Mouse (Mus musculus): ENCODE measurements at regions not wholly inside any gene's neighbourhood (a gene's known extent, or its start where the extent isn't known, plus 50 kb on each side); places are given as distances from the start of the nearest gene placed in this dataset.

DNA sequence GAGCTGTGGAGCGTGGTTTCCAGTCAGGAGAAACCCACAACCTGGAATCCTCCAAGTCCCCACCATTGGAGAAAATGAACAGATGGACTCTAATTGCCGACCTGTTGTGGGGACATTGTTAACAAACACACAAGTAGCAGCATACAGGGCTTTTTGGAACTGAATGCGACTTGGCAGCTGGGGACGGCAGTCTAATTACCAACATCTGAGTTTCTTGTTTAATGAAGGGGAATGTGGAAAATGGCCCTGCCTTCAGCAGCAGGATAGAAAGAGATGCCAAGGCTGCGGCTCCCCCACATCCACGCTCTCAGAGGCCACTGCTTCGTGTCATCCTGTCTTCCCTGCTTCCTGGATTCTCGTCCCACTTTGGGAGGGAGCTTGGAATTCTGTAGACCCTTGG, 276.6 kb upstream of the Irx5 start:
- intact Hi-C loops (cut with DNase I) = no loop called here
- no peak for DNase-seq (ENCODE audit: low spot score)

DNA sequence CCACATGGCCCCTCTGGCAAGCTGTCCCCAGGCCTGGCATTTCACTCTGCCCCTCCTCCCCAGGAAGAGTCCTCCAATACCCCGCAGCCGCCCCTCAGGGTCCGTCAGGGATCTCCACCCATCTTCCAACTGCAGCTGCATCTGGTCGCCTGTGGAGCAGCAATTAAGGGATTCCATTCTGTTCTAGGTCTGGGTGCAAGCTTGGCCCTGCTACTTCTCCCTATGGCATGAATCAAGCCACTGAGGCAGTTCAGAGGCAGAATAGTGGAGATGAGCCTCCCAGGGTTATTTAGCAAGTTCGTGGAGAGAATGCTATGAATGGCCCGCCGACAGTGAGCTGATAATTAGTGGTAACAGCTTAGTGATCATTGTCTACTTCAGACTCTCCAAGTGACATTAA, 275.7 kb upstream of the Irx3 start:
- no peak for DNase-seq (ENCODE audit: low spot score)
- intact Hi-C loops (cut with DNase I) = no loop called here

DNA sequence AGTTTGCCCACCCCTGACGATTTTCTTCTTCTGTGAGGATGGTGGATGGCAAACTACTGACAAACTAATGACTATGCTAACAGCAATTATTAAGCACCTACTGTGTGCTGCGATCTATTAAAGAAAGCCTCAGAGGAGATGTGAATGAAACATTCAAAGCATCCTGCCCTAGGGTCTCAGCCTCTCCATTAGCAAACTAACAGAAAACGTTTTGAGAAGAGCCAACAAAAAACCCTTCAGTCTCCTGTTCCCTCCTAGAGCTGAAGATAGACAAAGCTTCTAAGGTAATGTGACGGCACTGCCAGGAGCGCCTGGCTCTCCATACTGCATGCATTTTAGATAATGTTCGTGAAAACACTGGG, 270.4 kb upstream of the Irx3 start:
- intact Hi-C loops (cut with DNase I) = no loop called here

DNA sequence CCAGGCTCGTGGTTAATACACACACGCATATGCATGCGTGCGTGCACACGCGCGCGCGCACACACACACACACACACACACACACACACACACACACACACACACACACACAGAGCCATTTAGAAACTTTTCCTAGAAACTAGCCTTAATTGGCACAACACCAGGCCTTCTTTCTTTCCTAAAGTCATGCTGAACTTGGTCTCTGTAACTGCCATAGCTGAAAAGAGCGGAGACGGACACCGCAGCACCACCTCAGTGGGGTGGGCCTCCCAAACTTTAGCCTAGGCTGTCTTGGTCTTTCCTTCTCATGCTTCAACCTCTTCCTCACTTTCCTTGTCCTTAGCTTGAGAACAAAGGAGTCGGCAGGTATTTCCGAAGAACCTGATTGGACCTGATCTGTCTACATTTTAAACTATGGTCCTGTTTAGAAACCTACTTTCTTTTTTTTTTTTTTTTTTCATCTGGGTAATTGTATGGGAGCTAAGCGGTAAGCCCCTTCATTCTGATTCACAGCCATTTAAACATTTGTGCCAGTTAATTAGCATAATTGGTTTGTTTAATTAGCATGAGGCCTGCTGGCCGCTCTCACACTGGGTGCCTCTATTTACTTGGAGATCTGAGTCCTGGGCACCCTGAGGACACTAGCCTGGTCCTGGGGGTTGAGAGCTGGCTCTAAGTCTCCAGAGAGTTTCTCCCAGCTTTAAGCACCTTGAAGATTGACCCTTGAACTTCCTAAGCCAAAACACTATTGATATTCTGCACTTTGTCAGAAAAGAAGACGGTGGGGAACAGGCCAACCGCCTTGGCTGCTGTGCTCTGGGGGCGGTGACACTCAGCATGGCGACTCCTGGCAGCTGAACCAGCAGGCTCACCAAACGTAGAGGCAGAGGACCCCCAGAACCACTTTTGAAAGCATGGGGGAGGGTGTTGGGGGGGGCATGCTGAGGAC, 269.7 kb upstream of the Irx3 start:
- intact Hi-C loops (cut with DNase I) = no loop called here
- no peak for DNase-seq (ENCODE audit: low spot score)

More for the DNA sequence above, 270.4 kb upstream of the Irx3 start:
- DNase-seq (ENCODE audit: low spot score) = no peak

DNA sequence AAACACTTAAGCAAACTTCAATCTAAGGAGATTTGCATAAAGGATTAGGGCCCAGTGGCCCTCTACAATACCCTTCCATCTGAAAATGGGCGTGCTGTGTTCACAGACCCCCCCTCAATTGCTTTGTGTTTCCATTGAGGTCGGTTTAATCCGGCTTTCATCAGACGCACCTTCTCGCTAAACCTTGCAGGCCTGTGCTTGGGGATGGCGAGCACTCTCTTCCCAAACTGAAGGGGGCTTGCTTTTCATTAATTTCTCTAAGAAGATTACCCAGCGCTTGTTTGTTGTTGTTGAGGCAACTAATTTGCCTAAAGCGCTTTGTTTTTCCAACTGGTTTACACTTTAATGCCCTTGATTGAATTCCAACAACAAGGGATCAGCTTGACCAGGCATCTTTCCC, 268.8 kb upstream of the Irx3 start:
- intact Hi-C loops (cut with DNase I) = no loop called here
- DNase-seq (ENCODE audit: low spot score) = no peak

DNA sequence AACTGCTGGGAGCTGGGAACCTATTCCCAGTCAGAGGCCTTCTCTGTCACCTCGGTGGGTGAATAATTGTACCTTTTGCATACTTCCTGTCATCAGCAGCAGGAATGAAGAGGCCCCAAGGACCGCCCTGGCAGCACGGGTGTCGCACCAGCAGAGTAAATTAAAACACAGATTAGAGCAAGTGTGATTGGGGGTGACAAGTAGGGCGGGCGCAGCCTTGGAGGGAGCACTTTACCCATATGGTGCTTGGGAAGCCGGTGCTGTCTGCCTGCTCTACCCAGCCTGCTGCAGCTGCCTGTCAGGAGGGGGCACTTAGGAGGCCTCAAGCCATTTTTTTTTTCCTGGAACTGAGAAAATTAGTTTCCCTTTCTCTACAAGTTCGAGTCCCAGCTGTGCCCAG, 264.6 kb upstream of the Irx3 start:
- intact Hi-C loops (cut with DNase I) = no loop called here
- no peak for DNase-seq (ENCODE audit: low spot score)

DNA sequence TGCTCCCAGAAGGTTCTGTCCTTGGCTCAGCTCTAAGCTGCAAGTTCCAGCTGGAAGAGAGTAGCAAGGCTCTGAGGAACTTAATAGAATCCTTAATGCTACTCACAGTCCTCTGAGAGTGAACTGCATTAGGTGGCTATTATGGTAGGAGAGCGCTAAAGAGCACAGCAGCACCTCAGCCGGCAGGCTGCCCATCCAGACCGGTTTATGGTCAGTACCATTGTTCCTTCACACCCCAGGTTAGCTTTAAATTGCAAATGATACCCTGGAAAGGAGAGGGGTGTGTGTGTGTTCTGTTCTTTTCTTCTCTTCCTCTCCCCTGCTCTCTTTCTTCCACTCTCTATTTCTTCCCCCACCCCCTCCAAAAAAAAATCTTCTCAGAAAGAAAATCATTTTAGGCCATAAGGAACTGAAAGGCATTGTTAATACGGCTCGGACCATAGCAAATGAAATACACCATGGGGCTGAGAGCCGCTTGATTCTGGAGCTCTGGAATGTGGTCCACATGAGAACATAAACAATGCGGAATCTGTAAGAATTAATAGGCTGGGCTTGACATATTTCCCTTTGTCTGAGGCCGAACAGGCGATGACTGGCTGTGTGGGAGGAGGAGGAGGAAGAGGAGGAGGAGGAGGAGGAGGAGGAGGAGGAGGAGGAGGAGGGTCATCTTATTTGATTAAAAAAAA, 263.8 kb upstream of the Irx3 start:
- intact Hi-C loops (cut with DNase I) = no loop called here
- no peak for DNase-seq (ENCODE audit: low spot score)

DNA sequence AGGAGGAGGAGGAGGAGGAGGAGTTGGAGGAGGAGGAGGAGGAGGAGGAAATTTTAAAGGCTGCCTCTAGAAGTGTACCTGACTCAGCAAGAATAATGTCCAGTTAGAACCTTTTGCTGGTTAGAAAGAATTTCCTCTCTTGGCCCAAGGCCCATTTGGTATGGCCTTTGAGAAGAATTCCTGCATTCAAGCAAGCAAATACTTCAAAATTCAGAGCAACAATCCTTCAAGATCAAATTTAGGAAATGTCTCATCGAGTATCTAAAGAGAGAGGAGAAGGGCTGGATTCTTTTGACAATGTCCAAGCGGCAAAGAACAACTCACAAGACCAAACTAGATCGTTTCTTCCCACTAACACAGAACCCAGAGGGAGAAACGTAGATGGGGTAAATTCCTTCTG, 263.1 kb upstream of the Irx3 start:
- no peak for DNase-seq (ENCODE audit: low spot score)
- intact Hi-C loops (cut with DNase I) = no loop called here

DNA sequence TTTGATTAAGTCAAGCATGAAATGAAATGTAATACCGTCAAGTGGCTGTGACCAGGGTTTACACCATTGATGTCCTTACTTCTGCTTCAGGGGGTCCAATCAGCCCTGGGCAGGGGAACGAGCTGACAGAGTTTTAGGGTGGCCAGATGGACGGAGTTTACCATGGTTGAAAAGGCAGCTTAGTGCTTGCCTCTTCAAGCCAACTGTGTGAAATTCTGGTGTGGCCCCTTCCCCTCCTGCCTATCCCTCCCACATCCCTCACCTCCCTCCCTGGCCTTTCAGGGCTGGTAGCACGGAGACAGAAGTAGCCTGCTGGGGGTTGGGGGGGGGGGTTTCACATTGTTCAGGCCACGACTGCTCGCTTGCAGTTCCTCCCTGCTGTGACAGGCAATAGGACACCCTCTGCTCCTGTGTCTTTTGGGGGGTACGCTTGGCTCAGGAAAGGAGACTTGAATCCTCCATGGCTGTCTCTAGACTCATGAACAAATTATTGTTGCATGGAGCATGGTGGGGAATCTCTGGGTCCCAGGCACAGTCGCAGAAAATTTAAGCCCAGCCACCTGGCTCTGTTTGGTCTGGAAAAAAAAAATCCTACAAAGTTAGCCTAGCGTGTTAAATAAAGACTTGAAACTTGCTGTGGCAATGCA, 262.4 kb upstream of the Irx3 start:
- intact Hi-C loops (cut with DNase I) = no loop called here
- no peak for DNase-seq (ENCODE audit: low spot score)

DNA sequence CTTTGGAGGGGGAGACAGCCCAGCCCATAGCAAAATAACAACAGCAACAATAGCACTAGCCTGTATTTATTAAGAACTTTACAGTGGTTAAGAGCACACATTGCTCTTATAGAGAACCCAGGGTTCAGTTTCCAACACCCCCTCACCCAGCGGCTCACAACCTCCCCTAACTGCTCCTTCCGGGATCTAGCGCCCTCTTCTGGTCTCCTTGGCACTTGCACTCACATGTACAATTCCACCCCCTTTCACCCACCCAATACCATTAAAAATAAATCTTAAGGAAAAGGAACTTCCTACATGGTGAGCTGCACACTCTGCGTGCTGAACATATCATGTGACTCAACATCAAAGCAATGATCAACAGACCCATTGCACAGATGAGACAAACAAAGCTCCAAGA, 261.5 kb upstream of the Irx3 start:
- no peak for DNase-seq (ENCODE audit: low spot score)
- intact Hi-C loops (cut with DNase I) = no loop called here

DNA sequence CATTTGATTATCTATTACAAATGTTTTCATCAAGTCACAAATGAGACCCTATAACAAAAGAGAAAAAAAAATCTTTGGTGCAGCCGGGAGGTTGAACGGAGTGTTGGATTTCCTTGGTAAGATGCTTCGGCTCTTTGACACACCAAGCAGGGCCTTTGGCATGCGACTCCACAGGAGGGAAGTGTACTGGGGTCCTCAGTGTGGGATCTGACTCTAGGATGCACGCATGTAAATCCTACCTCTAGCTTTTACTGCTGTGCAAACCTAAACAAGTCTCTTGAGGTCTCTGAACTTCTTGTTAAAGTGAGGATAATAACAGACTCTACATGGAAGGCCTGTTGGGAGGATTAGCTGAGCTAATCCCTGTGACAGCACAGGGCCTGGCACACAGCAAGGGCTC, 257.6 kb upstream of the Irx3 start:
- no peak for DNase-seq (ENCODE audit: low spot score)

DNA sequence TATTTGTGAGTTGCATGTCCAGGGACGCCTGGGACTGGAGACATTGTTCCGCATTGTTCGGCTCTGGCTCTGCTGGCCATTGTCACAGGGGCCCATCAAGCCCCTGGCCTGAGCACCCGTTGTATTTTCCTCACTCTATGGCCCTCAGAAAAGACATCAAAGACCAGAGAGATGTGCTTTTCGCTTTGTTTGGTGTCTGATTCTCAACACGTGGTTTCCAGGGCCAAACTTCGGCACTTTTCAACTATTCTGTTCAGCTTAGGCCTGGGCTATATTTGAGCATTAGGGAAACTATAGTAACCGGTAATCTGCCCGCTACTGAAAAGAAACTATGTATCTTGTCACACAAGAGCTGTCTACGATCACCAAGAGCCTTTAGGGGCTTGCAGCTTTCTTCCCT, 257.1 kb upstream of the Irx3 start:
- DNase-seq (ENCODE audit: low spot score) = no peak
- intact Hi-C loops (cut with DNase I) = no loop called here

More for the DNA sequence above, 257.6 kb upstream of the Irx3 start:
- intact Hi-C loops (cut with DNase I) = no loop called here

DNA sequence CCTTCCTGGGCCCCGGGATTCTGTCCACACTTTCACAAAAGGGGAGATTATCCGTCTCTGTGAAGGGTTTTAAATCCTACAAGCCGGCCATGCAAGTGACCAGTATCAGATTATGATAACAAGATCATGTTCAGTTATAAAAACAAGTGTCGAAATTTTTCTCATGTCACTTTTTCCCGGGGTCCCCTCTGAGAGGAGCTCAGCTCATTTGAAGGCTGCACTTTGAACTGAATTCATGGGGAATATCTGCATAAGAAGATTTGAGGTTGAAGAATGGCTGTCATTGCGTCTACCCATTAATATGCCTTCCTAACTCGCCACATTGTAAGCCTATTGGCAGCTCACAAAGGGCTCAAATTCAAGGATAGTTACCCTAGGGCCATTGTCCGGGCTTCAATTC, 256.0 kb upstream of the Irx3 start:
- intact Hi-C loops (cut with DNase I) = no loop called here

DNA sequence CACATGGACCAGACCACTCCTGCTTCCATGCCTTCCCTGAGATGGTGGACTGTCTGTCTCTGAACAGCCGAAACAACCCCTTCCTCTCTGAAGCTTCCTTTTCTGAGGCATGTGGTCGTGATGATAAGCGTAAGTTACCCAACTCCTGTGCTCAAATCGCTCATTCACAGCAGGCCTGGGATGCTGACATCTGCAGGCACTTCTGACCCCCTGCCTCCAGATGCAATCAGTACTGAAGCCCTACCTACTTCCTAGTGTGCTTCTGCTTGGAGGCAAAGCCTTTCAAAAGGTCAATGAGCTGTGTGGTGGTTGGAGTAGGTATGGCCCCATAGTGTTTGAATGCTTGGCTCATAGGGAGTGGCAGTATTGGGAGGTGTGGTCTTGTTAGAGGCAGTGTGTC, 253.7 kb upstream of the Irx3 start:
- intact Hi-C loops (cut with DNase I) = no loop called here
- no peak for DNase-seq (ENCODE audit: low spot score)

More for the DNA sequence above, 256.0 kb upstream of the Irx3 start:
- DNase-seq (ENCODE audit: low spot score) = no peak

DNA sequence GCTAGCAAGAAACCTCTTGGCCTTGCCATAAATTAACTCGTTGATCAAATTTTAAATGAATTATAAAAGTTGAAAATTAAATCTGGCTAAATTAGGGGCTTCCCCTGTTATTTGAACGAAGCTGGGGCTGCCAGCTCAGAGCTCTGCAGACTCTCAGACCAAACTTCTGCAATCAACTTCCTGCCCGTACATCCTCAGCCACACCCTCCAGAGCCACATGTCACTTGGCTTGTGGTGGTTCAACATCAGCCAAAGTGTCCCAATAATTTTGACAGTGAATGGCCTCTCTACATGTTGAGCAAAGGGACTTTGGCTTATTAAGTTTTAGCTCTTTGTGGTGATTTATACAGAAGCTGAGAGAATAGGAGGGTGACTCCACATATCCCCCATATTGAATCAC, 242.8 kb upstream of the Irx3 start:
- intact Hi-C loops (cut with DNase I) = no loop called here
- DNase-seq (ENCODE audit: low spot score) = no peak

DNA sequence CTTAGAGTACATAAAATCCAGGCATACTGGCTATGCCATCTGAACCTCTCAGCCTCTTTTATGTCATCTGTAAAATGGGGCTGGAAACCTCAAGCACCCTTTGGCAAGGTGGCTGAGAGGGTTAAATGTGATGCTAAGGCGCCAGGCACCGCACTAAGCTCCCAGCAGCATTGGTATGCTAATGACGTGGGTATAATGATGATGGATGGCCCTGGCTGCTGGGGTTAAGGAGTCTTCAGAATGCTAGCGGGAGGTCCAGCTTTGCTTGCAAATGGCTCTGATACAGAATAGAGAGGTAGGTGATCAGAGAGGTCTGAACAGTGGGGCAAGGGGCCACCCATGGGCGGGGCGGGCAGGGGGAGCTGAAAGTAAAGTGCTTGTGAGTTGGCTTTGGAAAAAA, 241.1 kb upstream of the Irx3 start:
- DNase-seq (ENCODE audit: low spot score) = no peak
- intact Hi-C loops (cut with DNase I) = no loop called here

DNA sequence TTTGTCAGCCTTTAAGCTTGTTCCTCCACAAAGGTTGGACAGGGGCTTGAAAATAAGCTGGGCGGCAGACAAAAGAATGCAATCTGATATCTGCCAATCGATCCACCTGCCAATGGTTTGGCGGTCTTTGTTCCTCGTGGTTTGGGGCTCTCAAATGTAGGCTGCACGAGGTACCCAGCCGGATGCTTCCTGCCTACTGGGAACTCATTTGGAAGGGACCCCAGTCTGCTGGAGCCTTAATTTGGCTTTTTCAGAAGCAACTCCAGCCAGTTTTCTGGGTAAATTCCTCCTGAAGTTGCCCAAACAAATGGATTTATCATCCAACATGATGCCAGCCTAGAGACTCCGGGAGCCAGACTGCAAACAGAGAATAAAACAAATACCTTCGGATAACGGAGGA, 228.1 kb upstream of the Irx3 start:
- no peak for DNase-seq (ENCODE audit: low spot score)
- intact Hi-C loops (cut with DNase I) = no loop called here

DNA sequence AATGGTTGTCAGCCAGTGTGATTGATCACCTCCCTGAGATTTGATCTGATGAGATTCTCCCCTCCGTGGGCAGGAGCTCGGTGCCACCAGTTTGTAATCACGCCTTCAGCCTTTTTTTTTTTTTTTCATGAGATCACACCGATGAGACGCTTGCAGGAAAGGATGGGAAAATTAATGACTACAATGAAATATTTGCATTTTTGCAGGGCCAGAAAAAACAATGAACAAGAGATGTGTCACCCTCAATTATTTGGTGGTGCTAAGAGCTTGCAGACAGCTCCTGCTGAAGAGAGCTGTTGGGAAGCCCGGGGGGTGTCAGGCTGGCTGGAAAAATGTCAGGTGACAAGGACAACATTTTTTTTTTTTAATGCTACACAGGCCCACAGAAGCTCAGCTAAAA, 227.6 kb upstream of the Irx3 start:
- no peak for DNase-seq (ENCODE audit: low spot score)
- intact Hi-C loops (cut with DNase I) = no loop called here

DNA sequence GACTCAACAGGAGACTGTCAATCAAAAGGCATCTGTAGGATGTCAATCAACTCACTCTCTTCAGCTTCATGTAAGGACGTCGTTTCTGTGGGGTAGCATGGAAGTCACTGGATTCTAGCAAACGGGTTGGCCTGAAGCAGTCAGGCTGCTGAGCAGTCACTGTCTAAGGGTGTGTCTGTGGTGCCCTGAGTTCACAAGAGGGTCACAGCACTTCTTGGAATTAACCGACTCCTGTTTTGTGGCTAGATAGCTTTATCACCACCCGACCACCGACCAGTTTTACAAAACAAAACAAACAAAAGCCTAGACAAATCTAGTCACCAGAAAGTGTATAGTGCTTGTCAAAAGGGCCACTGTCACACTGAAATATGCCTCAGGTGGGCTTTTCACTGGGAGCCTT, 226.4 kb upstream of the Irx3 start:
- intact Hi-C loops (cut with DNase I) = no loop called here
- no peak for DNase-seq (ENCODE audit: low spot score)

DNA sequence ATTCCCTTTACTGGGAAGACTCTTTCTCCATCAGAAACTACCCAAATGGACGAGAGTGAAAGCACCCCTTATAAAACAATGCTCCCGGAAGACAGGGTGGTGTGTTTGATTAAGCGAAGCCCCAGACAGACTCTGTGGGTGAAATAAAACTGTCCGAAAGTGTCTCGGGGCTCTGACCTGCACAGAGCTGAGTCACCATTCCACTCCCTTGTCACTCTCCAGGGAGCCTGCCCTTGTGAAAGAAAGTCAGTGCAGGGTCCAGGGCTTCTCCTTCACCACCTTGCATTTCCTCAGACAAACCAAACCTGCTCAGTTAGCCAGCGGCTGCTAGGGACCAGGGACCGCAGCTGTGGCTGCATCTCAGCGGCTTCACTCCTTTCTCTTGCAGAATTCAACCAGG, 222.3 kb upstream of the Irx3 start:
- intact Hi-C loops (cut with DNase I) = loop anchor here (5.0 kb wide), 1 partner anchor 57 kb away; no protein-coding TSS in a partner anchor
- no peak for DNase-seq (ENCODE audit: low spot score)

DNA sequence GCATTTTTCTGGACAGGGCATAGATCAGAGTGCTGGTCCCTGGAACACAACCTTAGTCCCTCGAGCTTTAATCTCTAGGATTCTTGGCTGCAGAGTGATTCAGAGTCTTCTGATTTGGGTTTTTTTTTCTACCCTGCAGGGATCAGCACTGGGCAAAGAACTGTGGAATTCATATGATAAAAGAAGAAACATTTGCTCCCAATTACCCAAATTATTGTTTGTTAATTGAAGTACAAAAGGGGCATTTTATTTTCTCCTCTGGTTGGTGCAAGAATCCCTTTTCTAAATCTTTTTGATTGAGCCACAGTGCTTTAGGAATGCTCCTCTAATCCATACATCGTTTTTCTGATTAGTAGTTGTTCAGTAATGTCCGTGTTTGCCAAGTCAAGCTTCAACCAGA, 219.7 kb upstream of the Irx3 start:
- no peak for DNase-seq (ENCODE audit: low spot score)
- intact Hi-C loops (cut with DNase I) = loop anchor here (5.0 kb wide), 1 partner anchor 54 kb away; no protein-coding TSS in a partner anchor

Measured in heart, postnatal 25 days (tissue).